Mouse (Mus musculus) neutrophil, adult 5-6 weeks (primary cell): ENCODE data around the gene Tbx10. TPM values are rescaled to one million over a fixed set of nuclear protein-coding genes. Genes with fewer than 3 reads are reported as not detected.
"Not testable (repeated sequence)": the region's sequence is repeated elsewhere in the genome, so short reads cannot be mapped to it uniquely, and the experiment has no call there.

Experiments
- ATAC-seq: fragments of 151-379, 151-347 bp; 2 replicates; pipeline ENCODE4 v1.8.0; 2017; ENCODE audit warnings: mild to moderate bottlenecking, moderate TSS enrichment; ENCODE audit not compliant: insufficient number of reproducible peaks, poor library complexity, low FRiP score, severe bottlenecking; ENCODE audit errors: extremely low read depth
- total RNA-seq: library from RNA; stranded (forward); fragments of 200-1000 nt; gene quantifications from 2 replicates; pipeline ENCODE4 v1.2.3, GENCODE M21; 2017

Tbx10 gene
- total RNA-seq, 1 experiment from 2014 or later: not detected

- ATAC-seq: no peak
Measured at GRCm38 (mm10) chr19:4033742-4034141, 41.2 kb downstream of the Tbx10 start.

- ATAC-seq: no peak
Measured at GRCm38 (mm10) chr19:4036327-4037045, 43.9 kb downstream of the Tbx10 start.

- ATAC-seq: not testable (repeated sequence)
Measured at GRCm38 (mm10) chr19:4037154-4037787, 44.7 kb downstream of the Tbx10 start.

GRCm38 (mm10) chr19:4037788-4038232 lies 45.3 kb downstream of the Tbx10 start, which contains the start of gene Gstp1:
TSS of gene Gstp1 (minus strand) at chr19:4037985.
- ATAC-seq: peak; percentile 86

- not testable (repeated sequence) for ATAC-seq
Measured at GRCm38 (mm10) chr19:4040941-4041340, 48.4 kb downstream of the Tbx10 start.

- not testable (repeated sequence) for ATAC-seq
Measured at GRCm38 (mm10) chr19:4041500-4041899, 48.9 kb downstream of the Tbx10 start.

GRCm38 (mm10) chr19:4042124-4042523 lies 49.6 kb downstream of the Tbx10 start:
- no peak for ATAC-seq

GRCm38 (mm10) chr19:4044109-4044508 lies 51.6 kb downstream of the Tbx10 start:
- not testable (repeated sequence) for ATAC-seq

GRCm38 (mm10) chr19:4045966-4046865 lies 53.7 kb downstream of the Tbx10 start, which contains the start of gene Gstp2:
TSS of gene Gstp2 (minus strand) at chr19:4046023.
- ATAC-seq: 0 out of 2 replicates have a peak, but pooled peaks have one; percentile 17

GRCm38 (mm10) chr19:4046866-4047254 lies 54.3 kb downstream of the Tbx10 start:
- ATAC-seq: no peak

GRCm38 (mm10) chr19:4047859-4048258 lies 55.3 kb downstream of the Tbx10 start:
- ATAC-seq: peak; percentile 79

GRCm38 (mm10) chr19:4049069-4049468 lies 56.5 kb downstream of the Tbx10 start:
- not testable (repeated sequence) for ATAC-seq

Other genes with a start within 250 kb of the Tbx10 start
- gene Kmt5b, start 225.3 kb upstream of the Tbx10 start, total RNA-seq: 159 and 166 TPM in 2 replicates
- gene Chka, start 141.0 kb upstream of the Tbx10 start, total RNA-seq: 16.6 and 26.0 TPM in 2 replicates
- 158 and 167 TPM in 2 replicates for gene Tcirg1, start 85.6 kb upstream of the Tbx10 start, total RNA-seq
- 34.7 and 40.1 TPM in 2 replicates for gene Ndufs8, start 80.0 kb upstream of the Tbx10 start, total RNA-seq
- 78.5 and 85.2 TPM in 2 replicates for gene Aldh3b1, start 62.9 kb upstream of the Tbx10 start, total RNA-seq
- 628 and 632 TPM in 2 replicates for gene Unc93b1, start 57.6 kb upstream of the Tbx10 start, total RNA-seq
- gene Aldh3b3, start 34.1 kb upstream of the Tbx10 start, total RNA-seq: not detected in 2 replicates
- gene Aldh3b2, start 20.4 kb upstream of the Tbx10 start, total RNA-seq: 0.25 TPM in 1 of 2 replicates, not detected in the other
- not detected in 2 replicates for gene Acy3, start 6.2 kb upstream of the Tbx10 start, total RNA-seq
- 7.0 and 15.5 TPM in 2 replicates for gene Nudt8, start 7.8 kb downstream of the Tbx10 start, total RNA-seq
- gene Gm49405, start 7.9 kb downstream of the Tbx10 start, total RNA-seq: 6.2 and 7.5 TPM in 2 replicates
- gene Doc2g, start 10.6 kb downstream of the Tbx10 start, total RNA-seq: 4.0 and 7.2 TPM in 2 replicates
- 63.9 and 64.6 TPM in 2 replicates for gene Ndufv1, start 20.1 kb downstream of the Tbx10 start, total RNA-seq
- gene Gstp1, start 45.2 kb downstream of the Tbx10 start, total RNA-seq: 53.2 and 68.1 TPM in 2 replicates
- gene Gstp2, start 53.3 kb downstream of the Tbx10 start, total RNA-seq: 1.4 TPM in 1 of 2 replicates, not detected in the other
- gene Gstp3, start 66.8 kb downstream of the Tbx10 start, total RNA-seq: 22.6 and 23.6 TPM in 2 replicates
- not detected in 2 replicates for gene Cabp2, start 88.8 kb downstream of the Tbx10 start, total RNA-seq
- gene Cdk2ap2, start 104.4 kb downstream of the Tbx10 start, total RNA-seq: 202 and 205 TPM in 2 replicates
- gene Pitpnm1, start 107.2 kb downstream of the Tbx10 start, total RNA-seq: 115 and 132 TPM in 2 replicates
- gene Aip, start 133.1 kb downstream of the Tbx10 start, total RNA-seq: 53.9 and 61.6 TPM in 2 replicates
- gene Gpr152, start 147.0 kb downstream of the Tbx10 start, total RNA-seq: 0.12 and 0.23 TPM in 2 replicates
- 0.25 and 0.93 TPM in 2 replicates for gene Cabp4, start 151.3 kb downstream of the Tbx10 start, total RNA-seq
- gene Coro1b, start 155.9 kb downstream of the Tbx10 start, total RNA-seq: 134 and 152 TPM in 2 replicates
- gene Ptprcap, start 160.9 kb downstream of the Tbx10 start, total RNA-seq: 227 and 252 TPM in 2 replicates
- gene Rps6kb2, start 170.6 kb downstream of the Tbx10 start, total RNA-seq: 34.0 and 45.2 TPM in 2 replicates
- 95.9 and 99.3 TPM in 2 replicates for gene Carns1, start 182.7 kb downstream of the Tbx10 start, total RNA-seq
- 231 and 269 TPM in 2 replicates for gene Tbc1d10c, start 198.5 kb downstream of the Tbx10 start, total RNA-seq
- 535 and 541 TPM in 2 replicates for gene Ppp1ca, start 199.3 kb downstream of the Tbx10 start, total RNA-seq
- gene Rad9a, start 208.9 kb downstream of the Tbx10 start, total RNA-seq: 35.1 and 44.3 TPM in 2 replicates
- 52.0 and 61.9 TPM in 2 replicates for gene Clcf1, start 221.5 kb downstream of the Tbx10 start, total RNA-seq
- not detected in 2 replicates for gene AC109138.7, start 221.6 kb downstream of the Tbx10 start, total RNA-seq
- 228 and 251 TPM in 2 replicates for gene Pold4, start 239.1 kb downstream of the Tbx10 start, total RNA-seq